Mouse (Mus musculus): Measurements from ENCODE around the gene Nfatc3.

DNA sequence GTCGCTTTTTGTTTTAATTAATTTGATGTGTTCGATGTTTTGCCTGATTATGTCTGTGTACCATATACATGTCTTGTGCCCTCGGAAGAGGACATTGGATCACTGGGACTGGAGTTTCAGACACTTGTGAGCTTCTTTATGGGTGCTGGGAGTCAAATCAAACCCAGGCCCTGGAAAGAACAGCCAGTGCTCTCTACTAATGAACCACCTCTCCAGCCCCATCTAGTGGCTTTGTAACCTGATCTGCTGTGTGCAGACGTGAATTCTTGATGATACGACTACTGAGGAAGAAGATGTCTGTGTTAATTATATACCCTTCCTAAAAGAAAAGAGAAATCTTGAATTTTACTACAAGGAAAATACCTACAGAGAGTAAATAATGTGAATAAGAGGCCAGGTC is 18.0 kb downstream of the Nfatc3 start:
- TF ChIP-seq CTCF (IDR thresholded peaks at IDR 0.05; ENCODE audit: control insufficient read depth, insufficient read depth, low read length) (no peak), POLR2A (IDR thresholded peaks at IDR 0.05; ENCODE audit: borderline replicate concordance, control insufficient read depth, low read depth, low read length) (no peak)
